Mouse (Mus musculus): ENCODE results near the gene Mgp.

- TF ChIP-seq CTCF (IDR thresholded peaks at IDR 0.05) (no peak), EP300 (IDR thresholded peaks at IDR 0.05) (no peak)
These were observed 30.7 kb downstream of the Mgp start for GRCm38 (mm10) chr6:136844903-136845302.
